Mouse (Mus musculus): ENCODE measurements around the gene Rora. TPM values are rescaled to one million over a fixed set of nuclear protein-coding genes. Genes with fewer than 3 reads are reported as not detected.

Rora gene
- total RNA-seq, 2 experiments from 2014 or later = 58.8 to 76.8 TPM

- DNase-seq = no peak
- intact Hi-C loops (cut with DNase I) = loop anchor here (5.0 kb wide), 1 partner anchor 488 kb away; no protein-coding TSS in a partner anchor
These were observed 456.7 kb downstream of the Rora start for GRCm38 (mm10) chr9:69110301-69110674.

DNA sequence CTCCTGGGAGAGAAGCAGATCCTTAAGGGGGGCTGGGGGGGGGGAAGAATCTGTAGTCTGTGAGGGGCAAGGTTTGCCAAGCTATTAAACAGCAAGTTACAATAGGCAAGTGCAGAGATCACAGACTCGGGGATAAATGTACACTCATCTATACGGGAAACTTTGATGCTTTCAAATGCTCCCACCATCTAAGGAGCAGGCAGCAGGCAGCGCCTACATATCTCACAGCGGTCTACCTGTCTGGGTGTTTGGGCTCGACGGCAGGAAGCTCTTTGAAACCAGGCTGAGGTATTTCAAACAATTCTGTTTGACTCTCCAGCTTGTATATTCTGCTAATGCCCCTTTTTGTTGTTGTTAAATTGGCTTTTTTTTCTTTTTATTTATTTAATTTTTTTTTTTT, 457.1 kb downstream of the Rora start:
- intact Hi-C loops (cut with DNase I) = loop anchor here (5.0 kb wide), 1 partner anchor 488 kb away; no protein-coding TSS in a partner anchor
- DNase-seq = no peak

- no peak for DNase-seq
- intact Hi-C loops (cut with DNase I) = loop anchor here (5.0 kb wide), 1 partner anchor 489 kb away; no protein-coding TSS in a partner anchor
These were observed 458.0 kb downstream of the Rora start for GRCm38 (mm10) chr9:69111539-69111938.

GRCm38 (mm10) chr9:69114429-69114984, 460.9 kb downstream of the Rora start:
- no peak for DNase-seq
- intact Hi-C loops (cut with DNase I) = loop anchor here (5.0 kb wide), 1 partner anchor 492 kb away; no protein-coding TSS in a partner anchor

GRCm38 (mm10) chr9:69116740-69117139, 463.2 kb downstream of the Rora start:
- intact Hi-C loops (cut with DNase I) = no loop called here
- no peak for DNase-seq

DNA sequence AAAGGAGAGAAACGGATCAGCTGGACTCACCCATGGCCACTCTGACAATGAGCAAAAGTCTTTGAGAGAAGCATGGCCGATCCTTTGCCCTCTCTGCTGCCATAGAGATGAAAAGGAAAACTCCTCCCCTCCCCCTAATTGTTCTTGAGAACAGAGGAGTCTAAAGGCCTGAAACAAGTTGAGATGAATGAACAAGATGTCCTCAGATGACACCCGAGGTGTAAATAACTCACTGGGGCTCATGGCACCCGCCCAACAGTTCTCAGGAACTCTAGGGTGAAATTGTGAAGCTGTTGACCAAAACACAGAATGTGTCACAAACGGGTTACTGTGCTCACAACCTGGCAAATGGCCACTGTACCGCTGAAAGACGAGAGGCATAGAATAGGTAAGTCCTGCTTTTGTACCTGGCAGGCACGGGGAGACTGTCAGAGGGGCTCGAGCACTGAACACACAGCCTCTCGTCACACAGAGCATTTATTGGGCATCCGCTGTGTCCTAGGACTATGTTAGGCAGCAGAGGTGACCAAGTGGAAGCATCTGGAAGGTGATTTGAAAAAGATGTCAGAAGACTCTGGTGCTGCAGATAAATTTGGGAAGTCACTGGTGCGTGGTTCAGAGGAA, 467.6 kb downstream of the Rora start:
- intact Hi-C loops (cut with DNase I) = no loop called here
- no peak for DNase-seq

- intact Hi-C loops (cut with DNase I) = no loop called here
- DNase-seq = peak; percentile 53 to 58
These were observed 471.6 kb downstream of the Rora start for GRCm38 (mm10) chr9:69125011-69125786.

- intact Hi-C loops (cut with DNase I) = no loop called here
These were observed 472.2 kb downstream of the Rora start for GRCm38 (mm10) chr9:69125787-69126161.

DNA sequence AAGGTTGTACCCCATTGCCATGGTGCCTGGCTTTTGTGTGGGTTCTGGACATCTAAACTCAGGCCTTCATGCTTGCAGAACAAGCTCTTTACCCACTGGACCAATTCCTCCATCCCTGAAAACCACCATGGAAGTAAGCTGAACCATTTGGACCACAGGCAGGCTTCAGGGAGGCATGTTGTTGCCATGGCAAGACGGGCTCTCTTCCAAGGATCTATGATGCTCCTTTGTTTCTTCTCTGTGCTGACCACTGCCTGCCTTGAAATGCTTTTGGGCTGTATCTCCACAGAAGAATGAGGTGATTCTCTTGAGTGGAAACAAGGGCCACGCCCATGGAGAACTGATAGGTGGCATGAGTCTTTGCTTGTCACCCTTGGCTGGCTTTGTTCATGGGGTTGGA, 473.0 kb downstream of the Rora start:
- no peak for DNase-seq
- intact Hi-C loops (cut with DNase I) = no loop called here

More at GRCm38 (mm10) chr9:69125787-69126161, 472.2 kb downstream of the Rora start:
- DNase-seq = no peak

- intact Hi-C loops (cut with DNase I) = no loop called here
- no peak for DNase-seq
These were observed 474.7 kb downstream of the Rora start for GRCm38 (mm10) chr9:69128335-69128734.

DNA sequence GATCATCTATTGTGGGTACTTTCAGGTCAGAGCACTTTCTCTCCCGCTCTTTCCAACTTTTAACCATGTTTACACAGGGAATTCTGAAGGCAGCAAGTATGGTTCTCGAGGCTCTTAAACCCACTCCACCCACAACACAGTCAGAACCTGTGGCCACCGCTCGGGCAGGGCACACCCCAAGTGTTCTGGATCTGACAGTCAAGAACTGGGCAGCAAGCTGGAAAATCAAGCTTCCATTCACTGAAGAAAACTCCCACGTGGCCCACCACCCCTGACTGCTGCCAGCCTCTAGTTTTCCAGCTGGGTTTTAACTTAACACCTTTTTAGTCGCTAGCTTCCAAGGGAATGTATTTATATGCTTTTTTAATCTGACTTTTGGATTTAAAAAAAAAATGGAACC, 479.4 kb downstream of the Rora start:
- intact Hi-C loops (cut with DNase I) = no loop called here
- no peak for DNase-seq

DNA sequence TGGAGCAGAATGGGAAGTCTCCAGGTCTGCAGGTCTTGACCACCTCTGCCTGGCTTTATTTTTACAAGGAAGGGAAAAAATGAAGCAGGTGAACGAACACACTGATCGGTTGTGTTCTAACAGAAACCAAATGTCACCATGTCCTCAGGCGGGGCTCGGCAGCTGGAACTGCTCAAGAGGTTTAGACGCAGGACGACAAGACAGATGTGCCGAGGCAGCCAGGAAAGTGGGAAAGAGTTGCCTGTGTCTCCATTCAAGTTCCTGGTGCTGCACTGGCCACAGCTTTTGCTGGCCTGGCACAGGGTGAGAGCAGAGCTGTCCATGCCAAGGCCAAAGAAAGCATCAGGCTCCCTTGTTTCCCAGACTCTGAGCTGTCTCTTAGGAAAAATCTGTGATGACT, 480.1 kb downstream of the Rora start:
- intact Hi-C loops (cut with DNase I) = no loop called here
- peak; percentile 33 to 39 for DNase-seq

GRCm38 (mm10) chr9:69134604-69135003, 481.0 kb downstream of the Rora start:
- peak; percentile 63 for DNase-seq
- intact Hi-C loops (cut with DNase I) = no loop called here

DNA sequence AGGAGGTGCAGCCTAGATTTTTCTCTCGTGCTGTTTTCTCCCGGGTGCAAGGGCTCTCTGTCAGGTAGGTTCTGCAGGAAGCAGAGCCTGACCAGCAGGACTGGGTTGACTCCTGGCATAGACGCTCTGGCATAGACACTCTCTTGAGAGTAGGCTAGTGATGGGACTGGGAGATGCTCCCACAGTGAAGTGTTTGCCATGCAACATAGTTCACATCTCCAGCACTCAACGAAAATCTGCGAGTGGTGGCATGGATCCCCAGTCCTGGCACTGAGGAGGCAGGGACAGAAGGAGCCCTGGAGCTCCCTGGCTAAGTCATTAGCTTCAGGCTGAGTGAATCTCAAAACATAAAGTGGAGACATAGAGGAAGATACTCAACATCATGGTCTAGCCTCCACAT, 483.2 kb downstream of the Rora start:
- no peak for DNase-seq
- intact Hi-C loops (cut with DNase I) = no loop called here

DNA sequence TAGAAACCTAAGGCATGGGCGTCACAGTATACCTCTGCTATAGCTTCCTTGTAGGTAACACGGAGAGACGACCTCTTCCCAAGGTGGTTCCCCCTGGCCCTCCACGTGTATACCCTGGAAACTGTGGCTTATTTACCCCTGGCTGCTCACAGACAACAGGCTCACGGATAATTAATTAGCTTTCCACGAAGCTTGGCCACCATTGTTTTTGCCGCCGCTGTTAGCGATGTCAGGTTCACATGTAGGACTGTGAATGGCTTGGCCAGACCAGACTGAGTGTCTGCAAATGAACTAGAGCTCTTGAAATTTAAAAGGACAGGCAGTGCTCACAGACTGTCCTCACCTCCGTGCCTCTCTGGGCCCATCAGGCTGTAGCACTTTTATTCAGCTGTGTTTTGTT, 483.8 kb downstream of the Rora start:
- DNase-seq = no peak
- intact Hi-C loops (cut with DNase I) = no loop called here

GRCm38 (mm10) chr9:69140144-69140543, 486.6 kb downstream of the Rora start:
- intact Hi-C loops (cut with DNase I) = no loop called here

DNA sequence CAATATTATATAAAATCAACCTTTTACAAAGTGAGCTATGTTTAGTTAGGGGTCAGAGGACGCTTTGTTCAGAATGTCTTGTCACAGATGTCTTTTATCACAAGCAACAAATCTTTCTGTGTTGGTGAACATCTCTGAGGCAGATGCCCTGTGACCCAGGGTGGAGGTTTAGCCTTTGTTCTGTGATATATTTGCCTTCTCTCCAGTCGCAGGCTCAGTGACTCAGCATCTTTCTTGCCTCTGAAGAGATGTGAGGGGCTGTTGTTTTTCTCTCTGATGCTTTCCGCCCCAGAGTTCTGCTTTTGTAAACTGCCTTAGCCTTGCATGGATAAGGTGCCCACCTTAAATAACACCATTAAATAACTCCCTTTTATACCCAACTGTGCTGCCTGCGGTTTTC, 488.3 kb downstream of the Rora start:
- no peak for DNase-seq
- intact Hi-C loops (cut with DNase I) = no loop called here

More at GRCm38 (mm10) chr9:69140144-69140543, 486.6 kb downstream of the Rora start:
- no peak for DNase-seq

DNA sequence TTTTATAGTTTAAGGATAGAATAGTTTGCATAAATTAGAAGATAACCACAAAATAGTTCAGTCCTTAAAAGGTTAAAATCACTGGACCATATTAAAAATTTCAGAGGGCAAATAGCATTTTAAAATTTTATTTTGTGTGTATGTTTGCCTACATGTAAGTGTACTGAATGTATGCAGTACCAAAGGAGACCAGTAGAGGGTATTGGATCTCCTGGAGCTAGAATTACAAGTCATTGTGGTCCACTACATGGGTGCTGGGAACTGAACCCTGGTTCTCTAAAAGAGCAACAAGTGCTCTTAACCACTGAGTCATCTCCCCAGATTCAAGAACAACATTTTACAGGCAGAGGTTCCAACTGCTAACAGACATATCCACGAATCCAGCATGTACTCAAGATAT, 493.4 kb downstream of the Rora start:
- intact Hi-C loops (cut with DNase I) = no loop called here
- DNase-seq = no peak

GRCm38 (mm10) chr9:69150224-69150623, 496.6 kb downstream of the Rora start:
- peak in 1 of 2 experiments; percentile 29 for DNase-seq
- intact Hi-C loops (cut with DNase I) = no loop called here

DNA sequence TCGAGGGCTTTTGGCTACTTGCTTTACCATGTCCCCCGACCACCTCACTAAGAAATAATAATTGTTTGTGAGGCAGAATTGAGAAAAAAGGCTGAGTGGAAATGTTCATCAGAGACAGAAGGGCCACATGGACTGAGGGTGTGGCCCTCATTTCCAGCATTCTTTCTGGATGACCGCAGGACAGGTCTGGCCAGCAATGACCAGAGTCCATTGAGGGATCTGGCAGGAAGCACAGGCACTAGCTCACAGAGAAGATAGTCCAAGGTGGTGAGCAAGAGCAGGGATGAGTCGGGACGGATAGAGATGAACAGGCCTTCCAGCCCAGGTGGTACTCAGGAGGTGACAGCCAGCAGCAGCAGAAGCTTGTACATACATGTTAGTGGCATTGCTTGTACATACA, 501.1 kb downstream of the Rora start:
- no peak for DNase-seq
- intact Hi-C loops (cut with DNase I) = no loop called here

DNA sequence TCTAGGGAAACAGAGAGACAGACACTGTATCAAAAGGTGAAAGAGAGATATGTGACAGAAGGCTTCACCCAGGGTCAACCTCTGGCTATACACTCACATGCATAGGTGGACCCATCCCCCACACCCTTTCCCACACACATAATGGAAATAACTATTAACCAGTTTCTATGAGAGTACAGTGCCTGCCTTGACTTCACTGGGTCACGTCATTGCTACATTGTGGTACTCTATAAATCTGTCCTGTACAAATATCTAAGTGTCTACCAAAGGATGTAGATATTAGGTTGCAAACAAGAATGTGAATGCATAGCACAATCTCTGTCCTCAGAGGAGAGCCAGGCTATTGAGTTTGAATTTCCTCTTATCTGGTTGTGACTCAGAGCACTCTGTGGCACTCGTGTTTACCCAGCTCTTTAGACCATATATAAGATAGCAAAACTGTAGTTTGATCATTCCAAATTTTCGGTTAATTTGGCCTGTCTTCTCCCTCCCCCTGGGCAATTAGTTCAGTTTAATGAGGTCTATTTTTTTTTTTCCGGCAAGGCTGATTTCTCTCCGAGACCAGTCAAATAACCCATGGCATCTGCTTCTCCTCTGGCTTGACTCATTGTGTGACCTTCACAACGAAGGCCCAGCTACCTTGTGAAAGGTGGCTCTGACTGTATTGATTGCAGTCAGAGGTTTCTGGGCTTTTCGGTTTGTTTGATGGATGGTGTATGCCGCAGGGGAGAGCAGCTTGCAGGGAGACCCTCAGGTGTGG, 502.4 kb downstream of the Rora start:
- DNase-seq = no peak
- intact Hi-C loops (cut with DNase I) = no loop called here
